ENCODE assay signal across 19 mouse cellular contexts in genomic region chr17:84251426-84251825, GRCm38 (mm10).
"Had no signal": no experiment of that assay in that cellular context is flagged by ENCODE, and none has a peak within 500 bp of the region (broad histone marks: within the 10 kb centered on the region; RNA-seq: fewer than 3 reads in every experiment).

No protein-coding gene starts in this region.

- H3K4me2 ChIP-seq: kidney, embryonic 15.5 days; limb, embryonic 12.5 days; limb, embryonic 15.5 days; liver, embryonic 15.5 days; lung, embryonic 14.5 days; midbrain, embryonic 12.5 days; midbrain, embryonic 15.5 days; neural tube, embryonic 12.5 days; neural tube, embryonic 15.5 days had no signal

- DNase-seq: kidney, adult 11 months; kidney, postnatal 10 days; kidney, postnatal 4 days; left cerebral cortex, postnatal 4 days; lung, embryonic 14.5 days; right cerebral cortex, adult 18-20 months; right cerebral cortex, postnatal 14 days; right cerebral cortex, postnatal 4 days; thymus, postnatal 36 days had no signal

- H3K4me1 ChIP-seq: midbrain, embryonic 12.5 days; midbrain, embryonic 15.5 days had no signal

- H3K27ac ChIP-seq: kidney, embryonic 15.5 days; limb, embryonic 12.5 days; limb, embryonic 15.5 days; liver, embryonic 15.5 days; macrophage; midbrain, embryonic 12.5 days; midbrain, embryonic 15.5 days; neural tube, embryonic 12.5 days; neural tube, embryonic 15.5 days had no signal

- H3K9ac ChIP-seq: kidney, embryonic 15.5 days; limb, embryonic 12.5 days; limb, embryonic 15.5 days; liver, embryonic 15.5 days; lung, embryonic 14.5 days; midbrain, embryonic 12.5 days; midbrain, embryonic 15.5 days; neural tube, embryonic 12.5 days; neural tube, embryonic 15.5 days had no signal

- H3K36me3 ChIP-seq: liver, embryonic 15.5 days; midbrain, embryonic 15.5 days had no signal

- H3K4me3 ChIP-seq: kidney, embryonic 15.5 days; limb, embryonic 12.5 days; limb, embryonic 15.5 days; liver, embryonic 15.5 days; midbrain, embryonic 12.5 days; midbrain, embryonic 15.5 days; neural tube, embryonic 12.5 days; neural tube, embryonic 15.5 days had no signal

- H3K9me3 ChIP-seq: kidney, embryonic 15.5 days; limb, embryonic 12.5 days; limb, embryonic 15.5 days; liver, embryonic 15.5 days; midbrain, embryonic 12.5 days; midbrain, embryonic 15.5 days; neural tube, embryonic 12.5 days; neural tube, embryonic 15.5 days had no signal

- ATAC-seq: lung, postnatal 0 days; midbrain, embryonic 15.5 days had no signal

- H3K27me3 ChIP-seq: kidney, embryonic 15.5 days; limb, embryonic 12.5 days; limb, embryonic 15.5 days; liver, embryonic 15.5 days; midbrain, embryonic 12.5 days; midbrain, embryonic 15.5 days; neural tube, embryonic 12.5 days; neural tube, embryonic 15.5 days had no signal
